ENCODE assay signal across 8 mouse cellular contexts in genomic region chr7:67803857-67804215, GRCm38 (mm10). TPM values are rescaled to one million over a fixed set of nuclear protein-coding genes. Genes with fewer than 3 reads are reported as not detected.
DNase-seq lines count a peak whose midpoint lies in the region; ATAC-seq and TF ChIP-seq lines count a peak whose summit lies in the region.

No protein-coding gene starts in this region.

- peaks cover 24% of the 10 kb centered on the region for H3K4me1 ChIP-seq in heart, embryonic 13.5 days
- no peaks in the 10 kb centered on the region for H3K4me1 ChIP-seq in ES-Bruce4 (ENCODE audit: control insufficient read depth, insufficient read depth, low read length)
- peaks cover 9% of the 10 kb centered on the region for H3K4me1 ChIP-seq in forebrain, embryonic 16.5 days (replicated peaks; ENCODE audit: control insufficient read depth, insufficient read depth, low read length)
- peaks cover 7% of the 10 kb centered on the region; the same call in 1 of the 2 replicates for H3K4me1 ChIP-seq in liver, postnatal 0 days (ENCODE audit: insufficient read depth)

- no peak for TF ChIP-seq POLR2A in ES-Bruce4 (IDR thresholded peaks at IDR 0.05; ENCODE audit: insufficient read depth, low read length)

- intact Hi-C loops in heart, postnatal 36 days (cut with DNase I), result loop anchor here (1.0 to 5.0 kb wide), 4 partner anchors 158 to 553 kb away; no protein-coding TSS in a partner anchor
- intact Hi-C loops in left cerebral cortex, postnatal 4 days (cut with DNase I), result loop anchor here (5.0 kb wide), 1 partner anchor 148 kb away; the partner anchor contains the start of gene Igf1r

- H3K27me3 ChIP-seq in heart, embryonic 13.5 days (replicated peaks), result no peaks in the 10 kb centered on the region
- no peaks in the 10 kb centered on the region for H3K27me3 ChIP-seq in ES-Bruce4 (ENCODE audit: control insufficient read depth, insufficient read depth, low read length, poor library complexity, severe bottlenecking)
- H3K27me3 ChIP-seq in forebrain, embryonic 16.5 days (replicated peaks; ENCODE audit: control insufficient read depth, insufficient read depth, low read length), result no peaks in the 10 kb centered on the region
- H3K27me3 ChIP-seq in liver, postnatal 0 days (ENCODE audit: insufficient read depth, low read length), result peaks cover 18% of the 10 kb centered on the region

- H3K27ac ChIP-seq in heart, embryonic 13.5 days (replicated peaks), result no peak overlapping the region
- H3K27ac ChIP-seq in ES-Bruce4 (ENCODE audit: insufficient read depth, low read length), result no peak overlapping the region
- H3K27ac ChIP-seq in forebrain, embryonic 16.5 days (ENCODE audit: low read length), result no peak overlapping the region
- H3K27ac ChIP-seq in liver, postnatal 0 days (ENCODE audit: low read depth), result no peak overlapping the region

- peak overlapping the region; percentile 52 for H3K4me3 ChIP-seq in heart, embryonic 13.5 days
- peak overlapping the region; percentile 63 for H3K4me3 ChIP-seq in ES-Bruce4 (ENCODE audit: low read depth, low read length)
- H3K4me3 ChIP-seq in forebrain, embryonic 16.5 days (replicated peaks; ENCODE audit: low read length), result peak overlapping the region; percentile 50
- peak overlapping the region; percentile 31 for H3K4me3 ChIP-seq in liver, postnatal 0 days (ENCODE audit: low read depth, low read length)

- H3K36me3 ChIP-seq in heart, embryonic 13.5 days, result no peaks in the 10 kb centered on the region
- no peaks in the 10 kb centered on the region for H3K36me3 ChIP-seq in ES-Bruce4 (ENCODE audit: control insufficient read depth, insufficient read depth, low read length, poor library complexity, severe bottlenecking)
- H3K36me3 ChIP-seq in forebrain, embryonic 16.5 days (ENCODE audit: control insufficient read depth, insufficient read depth), result no peaks in the 10 kb centered on the region
- H3K36me3 ChIP-seq in liver, postnatal 0 days (replicated peaks; ENCODE audit: insufficient read depth, low read length), result no peaks in the 10 kb centered on the region

- 10% methylated on average over 13 of the region's 13 CpGs for WGBS in heart, embryonic 13.5 days
- 8% methylated on average over 12 of the region's 13 CpGs for WGBS in forebrain, embryonic 16.5 days
- WGBS in liver, postnatal 0 days (ENCODE audit: insufficient replicate concordance), result 12% methylated on average over 12 of the region's 13 CpGs

- H3K9me3 ChIP-seq in heart, embryonic 13.5 days, result no peaks in the 10 kb centered on the region
- no peaks in the 10 kb centered on the region for H3K9me3 ChIP-seq in ES-Bruce4 (replicated peaks; ENCODE audit: control insufficient read depth, insufficient read depth, low read length, poor library complexity, severe bottlenecking)
- no peaks in the 10 kb centered on the region for H3K9me3 ChIP-seq in forebrain, embryonic 16.5 days (ENCODE audit: control insufficient read depth, low read length)
- H3K9me3 ChIP-seq in liver, postnatal 0 days (ENCODE audit: low read length), result no peaks in the 10 kb centered on the region

- ATAC-seq in heart, embryonic 13.5 days (ENCODE audit: extremely low read depth, insufficient number of reproducible peaks, low FRiP score, low TSS enrichment), result no peak
- no peak; the same call in 1 of the 2 replicates for ATAC-seq in forebrain, embryonic 16.5 days
- ATAC-seq in liver, postnatal 0 days, result 0 out of 2 replicates have a peak, but pooled peaks have one; percentile 3

- no peak for DNase-seq in heart, postnatal 36 days
- DNase-seq in liver, postnatal 0 days, result no peak
- no peak for DNase-seq in ovary, postnatal 14 days (ENCODE audit: low spot score)
- DNase-seq in left cerebral cortex, postnatal 4 days, result no peak
- DNase-seq in thymus, postnatal 10 days (ENCODE audit: low spot score in 2 of 2), result no peak

- TF ChIP-seq EP300 in ES-Bruce4 (IDR thresholded peaks at IDR 0.05; ENCODE audit: insufficient read depth, low read depth, low read length), result no peak
- no peak for TF ChIP-seq EP300 in liver, postnatal 0 days (IDR thresholded peaks at IDR 0.05; ENCODE audit: low read depth)

- peak overlapping the region; percentile 78 for H3K4me2 ChIP-seq in heart, embryonic 13.5 days
- H3K4me2 ChIP-seq in forebrain, embryonic 16.5 days (ENCODE audit: low read length), result peak overlapping the region; percentile 75
- H3K4me2 ChIP-seq in liver, postnatal 0 days (ENCODE audit: low read depth, low read length), result peak overlapping the region; percentile 65

- H3K9ac ChIP-seq in heart, embryonic 13.5 days, result peak overlapping the region; percentile 77
- peak overlapping the region; percentile 33; the same call in 1 of the 2 replicates for H3K9ac ChIP-seq in ES-Bruce4 (ENCODE audit: low read depth, poor library complexity, severe bottlenecking)
- peak overlapping the region; percentile 55 for H3K9ac ChIP-seq in forebrain, embryonic 16.5 days (replicated peaks; ENCODE audit: low read depth, low read length)
- H3K9ac ChIP-seq in liver, postnatal 0 days (replicated peaks), result peak overlapping the region; percentile 26

- no peak for TF ChIP-seq CTCF in ES-Bruce4 (IDR thresholded peaks at IDR 0.05; ENCODE audit: low read depth, low read length)
- TF ChIP-seq CTCF in liver, postnatal 0 days (IDR thresholded peaks at IDR 0.05; ENCODE audit: low read depth), result no peak

RNA-seq across cellular contexts. Expression of gene Synm, which starts 44.3 kb away (rescaled TPM):
- 2.8 and 3.4 TPM in 2 replicates for polyA plus RNA-seq in heart, embryonic 13.5 days (2015; fragmentation: Nextera tagmentation; extraction: Ambion mirVana)
- total RNA-seq in heart, postnatal 36 days (2021), result 1 to 10 TPM; 8.9 to 9.7 TPM
- 5.3 and 6.1 TPM in 2 replicates for polyA plus RNA-seq in ES-Bruce4 (2011; ENCODE audit: insufficient read depth, insufficient read length, low read depth, missing spikeins)
- polyA plus RNA-seq in forebrain, embryonic 16.5 days (2015; fragmentation: Nextera tagmentation; extraction: Ambion mirVana), result 5.1 and 5.7 TPM in 2 replicates
- polyA plus RNA-seq in liver, postnatal 0 days (2015; fragmentation: Nextera tagmentation; extraction: Ambion mirVana), result 0.09 and 0.11 TPM in 2 replicates
- 10 to 100 TPM; 25.6 to 27.7 TPM for total RNA-seq in left cerebral cortex, postnatal 4 days (2021)

Comparison
In these comparisons a context has a peak if more than half of its experiments do, and no peak if none do; other contexts are left out.
1. H3K9ac ChIP-seq: peak in every context shown above with its lines; median percentile 77 in heart, embryonic 13.5 days; 55 in forebrain, embryonic 16.5 days; 33 in ES-Bruce4; 26 in liver, postnatal 0 days.